Mouse (Mus musculus): ENCODE results near the gene Tmed9. TPM values are rescaled to one million over a fixed set of nuclear protein-coding genes. Genes with fewer than 3 reads are reported as not detected.
A peak's percentile ranks its signal among the peaks of the same experiment; 100 is the strongest.
"Not testable (repeated sequence)": the region's sequence is repeated elsewhere in the genome, so short reads cannot be mapped to it uniquely, and the experiment has no call there.

Gene Tmed9
- polyA plus RNA-seq, 1 experiment from 2014 or later, result 93.5 TPM

DNA sequence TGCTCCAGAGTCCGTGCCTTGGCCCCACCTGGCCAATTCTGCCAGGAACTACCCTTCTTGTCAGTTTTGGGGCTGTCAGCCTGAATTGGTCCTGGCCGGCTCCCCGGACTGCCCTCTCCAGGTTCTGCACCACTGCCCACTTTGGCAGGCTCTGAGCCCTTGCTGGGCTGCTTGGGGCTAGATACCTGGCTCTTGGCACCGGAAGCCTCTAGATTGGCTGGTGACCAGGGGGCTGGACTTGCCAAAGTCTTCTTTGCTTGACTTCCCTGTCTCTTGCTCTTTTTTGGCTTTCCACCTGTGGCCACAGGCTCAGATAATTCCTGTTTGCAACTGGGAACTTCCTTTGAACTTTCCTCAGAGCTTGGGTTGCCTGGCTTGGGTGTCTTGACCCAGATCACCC, 30.6 kb upstream of the Tmed9 start:
- no peak overlapping the region for H3K9ac ChIP-seq
- peaks cover 70% of the 10 kb centered on the region for H3K36me3 ChIP-seq (replicated peaks)
- no peak for ATAC-seq (replicated peaks)
- H3K27me3 ChIP-seq (replicated peaks), result no peaks in the 10 kb centered on the region
- H3K9me3 ChIP-seq, result no peaks in the 10 kb centered on the region
- 97% methylated on average over 4 of the region's 4 CpGs for WGBS
- no peak overlapping the region for H3K4me2 ChIP-seq
- no peak overlapping the region for H3K4me3 ChIP-seq
- no peak overlapping the region for H3K27ac ChIP-seq
- no peaks in the 10 kb centered on the region for H3K4me1 ChIP-seq

GRCm38 (mm10) chr13:55543447-55543846, 30.1 kb upstream of the Tmed9 start:
- Histone ChIP-seq H3K36me3 (replicated peaks) (peaks cover 72% of the 10 kb centered on the region), H3K9me3 (no peaks in the 10 kb centered on the region), H3K27me3 (replicated peaks) (no peaks in the 10 kb centered on the region), H3K9ac (no peak overlapping the region), H3K27ac (no peak overlapping the region), H3K4me2 (no peak overlapping the region), H3K4me1 (no peaks in the 10 kb centered on the region), H3K4me3 (no peak overlapping the region)
- no peak for ATAC-seq (replicated peaks)
- 93% methylated on average over 8 of the region's 8 CpGs for WGBS

DNA sequence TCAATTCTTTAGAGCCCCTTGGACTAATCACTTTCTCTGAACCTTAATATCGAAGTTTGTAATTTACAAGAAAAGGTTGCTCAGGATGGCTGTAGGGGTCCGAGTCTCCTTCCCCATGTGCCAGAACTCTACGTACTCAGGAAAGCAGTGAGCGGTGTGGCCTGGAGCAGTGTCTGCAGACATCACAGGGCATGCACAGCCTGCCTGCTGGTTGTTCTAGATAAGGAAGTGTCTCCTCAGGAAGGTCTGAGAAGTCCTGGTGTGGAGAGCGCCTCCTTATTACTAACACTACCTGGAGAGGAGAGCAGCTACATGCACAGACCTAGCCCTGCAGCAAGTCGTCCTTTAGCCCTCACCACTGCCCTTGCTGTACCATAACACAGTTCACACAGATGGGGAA, 28.7 kb upstream of the Tmed9 start:
- no peak overlapping the region for H3K9ac ChIP-seq
- no peaks in the 10 kb centered on the region for H3K9me3 ChIP-seq
- H3K4me2 ChIP-seq, result no peak overlapping the region
- ATAC-seq (replicated peaks), result no peak
- no peaks in the 10 kb centered on the region for H3K27me3 ChIP-seq (replicated peaks)
- peaks cover 66% of the 10 kb centered on the region for H3K36me3 ChIP-seq (replicated peaks)
- WGBS, result 93% methylated on average over 6 of the region's 6 CpGs
- no peaks in the 10 kb centered on the region for H3K4me1 ChIP-seq
- H3K4me3 ChIP-seq, result no peak overlapping the region
- no peak overlapping the region for H3K27ac ChIP-seq

DNA sequence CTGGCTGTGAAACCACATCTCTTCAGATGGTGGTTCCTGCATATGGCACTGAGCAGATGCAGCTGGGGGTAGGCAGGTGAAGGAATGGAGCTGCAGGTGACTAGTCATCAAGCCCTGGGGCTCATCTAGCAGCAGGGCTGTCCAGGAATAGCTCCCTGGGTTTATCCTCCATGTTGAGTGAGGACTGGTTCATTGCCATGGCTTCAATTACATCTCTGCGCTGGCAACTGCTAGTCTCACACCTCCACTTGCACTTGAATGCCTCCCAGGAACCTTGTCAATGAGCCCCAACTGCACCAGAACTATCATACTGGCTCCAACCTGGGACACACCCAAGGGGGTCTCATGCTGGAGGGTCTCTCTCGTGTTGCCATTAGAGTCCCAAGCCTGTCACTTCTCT, 25.6 kb upstream of the Tmed9 start:
- Histone ChIP-seq H3K9ac (no peak overlapping the region), H3K4me2 (no peak overlapping the region), H3K4me3 (no peak overlapping the region), H3K4me1 (no peaks in the 10 kb centered on the region), H3K27me3 (replicated peaks) (no peaks in the 10 kb centered on the region), H3K36me3 (replicated peaks) (peaks cover 51% of the 10 kb centered on the region), H3K9me3 (no peaks in the 10 kb centered on the region), H3K27ac (no peak overlapping the region)
- WGBS, result 97% methylated on average over 2 of the region's 2 CpGs
- no peak for ATAC-seq (replicated peaks)

DNA sequence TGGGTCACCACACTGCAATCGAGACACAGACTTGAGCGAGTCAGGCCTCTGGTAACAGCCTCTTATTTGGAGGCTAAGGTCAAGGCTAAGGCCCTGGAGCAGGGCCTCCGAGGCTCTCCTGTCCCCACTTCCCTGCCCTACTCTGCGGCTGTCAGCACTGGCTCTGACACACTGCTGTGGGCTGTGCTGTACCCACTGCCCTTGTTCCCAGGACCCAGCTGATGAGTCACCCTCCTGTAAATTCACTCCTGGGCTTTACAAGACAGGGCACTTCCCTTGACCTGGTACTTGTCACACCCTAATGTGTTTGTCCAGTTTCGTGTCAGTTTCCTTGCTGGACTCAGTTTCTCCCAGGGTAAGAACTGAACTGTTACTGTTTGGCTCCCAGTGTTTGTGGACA, 25.1 kb upstream of the Tmed9 start:
- no peak overlapping the region for H3K4me2 ChIP-seq
- H3K4me3 ChIP-seq, result no peak overlapping the region
- H3K9ac ChIP-seq, result no peak overlapping the region
- WGBS, result 93% methylated on average over 5 of the region's 5 CpGs
- no peaks in the 10 kb centered on the region for H3K9me3 ChIP-seq
- H3K27ac ChIP-seq, result no peak overlapping the region
- peaks cover 47% of the 10 kb centered on the region for H3K36me3 ChIP-seq (replicated peaks)
- no peak for ATAC-seq (replicated peaks)
- no peaks in the 10 kb centered on the region for H3K4me1 ChIP-seq
- no peaks in the 10 kb centered on the region for H3K27me3 ChIP-seq (replicated peaks)

DNA sequence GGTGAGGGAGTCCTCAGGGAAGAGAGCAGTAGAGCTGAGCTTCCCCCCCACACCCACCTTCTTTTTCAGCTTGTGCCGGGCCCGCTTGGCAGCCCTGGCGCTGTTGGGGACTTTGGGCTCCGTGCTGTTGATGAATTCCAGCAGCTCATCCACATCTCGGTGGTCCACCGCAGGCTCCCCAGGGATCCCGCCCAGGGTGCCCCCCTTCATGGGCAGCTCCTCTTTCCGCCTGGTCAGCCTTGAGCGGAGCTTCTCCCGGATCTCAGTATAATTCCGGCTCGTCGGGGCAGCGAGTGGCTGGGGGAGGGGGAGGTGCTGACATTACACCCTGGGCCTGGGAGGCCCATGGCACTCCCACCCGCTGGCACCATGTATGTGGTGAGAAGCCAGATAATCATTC, 24.5 kb upstream of the Tmed9 start:
- H3K36me3 ChIP-seq (replicated peaks), result peaks cover 47% of the 10 kb centered on the region
- 87% methylated on average over 15 of the region's 15 CpGs for WGBS
- no peak for ATAC-seq (replicated peaks)

GRCm38 (mm10) chr13:55555921-55556320, 17.6 kb upstream of the Tmed9 start:
- peaks cover 17% of the 10 kb centered on the region for H3K36me3 ChIP-seq (replicated peaks)
- no peak for ATAC-seq (replicated peaks)

More for the DNA sequence above, 24.5 kb upstream of the Tmed9 start:
- Histone ChIP-seq H3K9me3 (no peaks in the 10 kb centered on the region), H3K4me3 (no peak overlapping the region), H3K9ac (no peak overlapping the region), H3K27ac (no peak overlapping the region), H3K4me2 (no peak overlapping the region), H3K4me1 (no peaks in the 10 kb centered on the region), H3K27me3 (replicated peaks) (no peaks in the 10 kb centered on the region)

DNA sequence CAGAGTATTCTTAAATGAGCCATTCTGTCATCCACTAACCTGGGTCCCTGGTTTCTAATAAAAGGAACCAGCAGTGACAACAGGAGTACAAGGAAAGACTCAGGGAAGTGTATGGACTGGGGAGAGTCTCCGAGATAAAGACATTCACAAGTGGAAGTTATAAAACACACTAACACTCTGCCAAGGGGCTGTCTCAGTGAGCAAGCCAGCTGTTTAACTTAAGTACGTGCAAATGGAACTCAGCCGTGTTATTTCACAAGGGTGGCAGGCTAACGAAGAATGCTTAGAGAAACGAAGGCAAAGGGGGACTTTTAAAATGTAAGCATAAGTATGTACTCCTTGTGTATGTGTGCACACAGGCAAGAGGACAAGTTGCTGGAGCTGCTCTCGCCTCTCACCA, 16.0 kb upstream of the Tmed9 start:
- Histone ChIP-seq H3K4me2 (no peak overlapping the region), H3K9ac (no peak overlapping the region), H3K27ac (no peak overlapping the region), H3K27me3 (replicated peaks) (no peaks in the 10 kb centered on the region), H3K4me1 (no peaks in the 10 kb centered on the region), H3K36me3 (replicated peaks) (peaks cover 5% of the 10 kb centered on the region; the same call in 1 of the 2 replicates), H3K9me3 (no peaks in the 10 kb centered on the region), H3K4me3 (no peak overlapping the region)
- WGBS, result 90% methylated on average over 6 of the region's 6 CpGs
- ATAC-seq (replicated peaks), result no peak

More at GRCm38 (mm10) chr13:55555921-55556320, 17.6 kb upstream of the Tmed9 start:
- Histone ChIP-seq H3K4me2 (no peak overlapping the region), H3K4me1 (no peaks in the 10 kb centered on the region), H3K9me3 (no peaks in the 10 kb centered on the region), H3K27me3 (replicated peaks) (no peaks in the 10 kb centered on the region), H3K27ac (no peak overlapping the region), H3K9ac (no peak overlapping the region), H3K4me3 (no peak overlapping the region)
- 92% methylated on average over 9 of the region's 9 CpGs for WGBS

DNA sequence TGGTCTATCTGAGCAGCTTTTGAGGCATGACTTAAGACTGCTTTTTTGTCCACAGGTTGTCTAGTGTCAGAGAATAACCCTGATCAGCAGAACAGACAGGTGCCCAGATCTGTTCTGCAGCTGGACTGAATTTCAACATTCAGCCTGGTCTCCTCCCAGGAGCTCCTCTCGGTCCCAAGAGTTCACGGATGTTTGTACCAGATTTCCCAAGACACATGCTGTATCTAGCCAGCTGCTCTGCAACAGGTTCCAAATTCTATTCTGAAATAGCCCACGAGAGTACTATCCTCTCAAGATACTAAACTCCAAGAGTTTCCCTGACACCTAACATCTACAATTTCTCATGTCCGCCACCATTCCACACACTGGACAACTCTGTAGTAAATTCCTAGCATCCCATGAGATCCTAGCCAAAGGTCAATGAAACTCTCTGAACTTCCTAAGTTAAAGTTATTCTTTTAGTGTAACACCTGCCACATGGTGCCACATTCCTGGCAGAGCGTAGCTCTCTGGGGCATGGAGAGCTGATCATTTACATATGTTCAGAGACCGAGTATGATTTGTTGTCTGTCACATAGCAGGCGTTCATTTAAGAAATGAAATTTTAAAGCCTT, 10.2 kb upstream of the Tmed9 start:
- WGBS, result 85% methylated on average over 7 of the region's 7 CpGs

DNA sequence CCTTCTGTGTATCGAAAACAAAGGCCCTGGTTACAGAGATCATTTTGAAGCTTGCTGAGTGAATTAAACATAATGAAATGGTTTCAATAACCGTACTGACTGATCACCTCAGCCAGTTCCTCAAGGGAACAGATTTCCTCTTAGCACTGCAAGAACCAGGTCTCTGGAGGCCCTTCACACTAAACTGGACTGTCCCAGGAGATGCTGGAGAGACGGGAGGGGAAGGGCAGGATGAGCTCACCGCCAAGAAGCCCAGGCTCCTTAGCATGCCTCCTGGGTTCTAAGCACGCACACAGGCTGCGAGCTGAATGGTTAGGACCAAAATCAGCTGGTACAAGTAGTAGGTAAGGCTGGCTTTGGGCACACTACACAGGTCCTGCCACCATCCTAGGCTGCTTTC, 6.5 kb upstream of the Tmed9 start:
- H3K36me3 ChIP-seq (replicated peaks), result no peaks in the 10 kb centered on the region
- H3K9ac ChIP-seq, result no peak overlapping the region
- no peaks in the 10 kb centered on the region for H3K27me3 ChIP-seq (replicated peaks)
- H3K27ac ChIP-seq, result no peak overlapping the region
- H3K4me3 ChIP-seq, result no peak overlapping the region
- WGBS, result 76% methylated on average over 6 of the region's 6 CpGs
- H3K9me3 ChIP-seq, result no peaks in the 10 kb centered on the region
- H3K4me1 ChIP-seq, result peaks cover 32% of the 10 kb centered on the region
- no peak for ATAC-seq (replicated peaks)
- no peak overlapping the region for H3K4me2 ChIP-seq

More for the DNA sequence above, 10.2 kb upstream of the Tmed9 start:
- H3K9ac ChIP-seq, result no peak overlapping the region
- no peak for ATAC-seq (replicated peaks)
- H3K36me3 ChIP-seq (replicated peaks), result no peaks in the 10 kb centered on the region
- H3K4me1 ChIP-seq, result peaks cover 16% of the 10 kb centered on the region
- no peaks in the 10 kb centered on the region for H3K9me3 ChIP-seq
- H3K27ac ChIP-seq, result no peak overlapping the region
- H3K4me2 ChIP-seq, result no peak overlapping the region
- H3K4me3 ChIP-seq, result no peak overlapping the region
- H3K27me3 ChIP-seq (replicated peaks), result no peaks in the 10 kb centered on the region

- Histone ChIP-seq H3K27me3 (replicated peaks) (no peaks in the 10 kb centered on the region), H3K27ac (no peak overlapping the region), H3K4me2 (no peak overlapping the region), H3K4me3 (no peak overlapping the region), H3K9me3 (no peaks in the 10 kb centered on the region), H3K4me1 (peaks cover 36% of the 10 kb centered on the region), H3K9ac (no peak overlapping the region), H3K36me3 (replicated peaks) (no peaks in the 10 kb centered on the region)
- no peak for ATAC-seq (replicated peaks)
- 91% methylated on average over 2 of the region's 2 CpGs for WGBS
Observed at GRCm38 (mm10) chr13:55567949-55568348, 5.6 kb upstream of the Tmed9 start.

GRCm38 (mm10) chr13:55568524-55568923, 5.0 kb upstream of the Tmed9 start:
- H3K27me3 ChIP-seq (replicated peaks); H3K27ac ChIP-seq; H3K4me3 ChIP-seq; H3K36me3 ChIP-seq (replicated peaks); H3K9ac ChIP-seq; H3K9me3 ChIP-seq; H3K4me2 ChIP-seq; ATAC-seq (replicated peaks): not testable (repeated sequence)
- H3K4me1 ChIP-seq, result peaks cover 36% of the 10 kb centered on the region
- WGBS, result 94% methylated on average over 4 of the region's 4 CpGs

GRCm38 (mm10) chr13:55569726-55570285, 3.7 kb upstream of the Tmed9 start:
- H3K36me3 ChIP-seq (replicated peaks), result no peaks in the 10 kb centered on the region
- peak overlapping the region; percentile 95 for H3K9ac ChIP-seq
- H3K9me3 ChIP-seq, result no peaks in the 10 kb centered on the region
- peak overlapping the region; percentile 82 for H3K4me3 ChIP-seq
- peak overlapping the region; percentile 85 for H3K4me2 ChIP-seq
- H3K4me1 ChIP-seq, result peaks cover 36% of the 10 kb centered on the region
- WGBS, result 1% methylated on average over 16 of the region's 16 CpGs
- peak; percentile 21; the same call in 1 of the 2 replicates for ATAC-seq (replicated peaks)
- peak overlapping the region; percentile 90 for H3K27ac ChIP-seq
- H3K27me3 ChIP-seq (replicated peaks), result no peaks in the 10 kb centered on the region

All from midbrain, embryonic 15.5 days (tissue).